Mouse (Mus musculus) lung, postnatal 0 days (tissue): ENCODE measurements at regions not wholly inside any gene's neighbourhood (a gene's known extent, or its start where the extent isn't known, plus 50 kb on each side); places are given as distances from the start of the nearest gene placed in this dataset.

Source experiments
- CTCF ChIP-seq: IDR thresholded peaks from 2 replicates; pipeline ENCODE4 v1.5.1; 2016; ENCODE audit warnings: antibody characterized with exemption, mild to moderate bottlenecking
- EP300 ChIP-seq: IDR thresholded peaks from 2 replicates; pipeline ENCODE4 v1.6.1; 2016; ENCODE audit warnings: antibody characterized with exemption, mild to moderate bottlenecking, control low read depth

DNA sequence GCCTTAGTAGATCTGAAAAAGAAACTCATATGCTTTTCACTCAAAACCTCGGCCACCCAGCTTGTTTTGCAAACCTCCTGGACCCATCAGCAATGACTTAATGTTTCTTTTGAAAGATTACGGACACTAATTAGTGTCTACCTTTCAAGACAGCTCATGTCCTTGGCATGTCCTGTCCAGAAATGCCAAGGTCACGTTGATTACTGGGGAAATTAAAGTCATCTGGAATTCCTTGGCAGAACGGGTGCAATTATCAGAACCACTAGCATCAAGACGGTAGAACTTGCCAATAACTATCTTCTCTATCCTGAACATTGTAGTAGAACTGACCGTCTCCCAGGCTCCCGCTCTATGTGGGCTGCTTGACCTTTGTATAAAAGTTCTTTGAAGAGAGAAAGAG is 166.8 kb upstream of the Cxadr start:
- TF ChIP-seq CTCF = no peak
- TF ChIP-seq EP300 = no peak
